Mouse (Mus musculus): ENCODE results near the gene Aloxe3.
"Not testable (repeated sequence)": the region's sequence is repeated elsewhere in the genome, so short reads cannot be mapped to it uniquely, and the experiment has no call there.

Aloxe3 gene

DNA sequence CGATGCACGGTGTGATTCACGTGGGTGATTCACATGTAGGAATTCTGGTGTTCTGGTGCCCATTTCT, at the start of gene Aloxe3:
Gene Aloxe3, plus strand, starts transcription at position 45 of the 67 bp plus-strand sequence.
- DNase-seq: no peak

GRCm38 (mm10) chr11:69076572-69076971, 49.1 kb upstream of the Aloxe3 start:
- DNase-seq: no peak

DNA sequence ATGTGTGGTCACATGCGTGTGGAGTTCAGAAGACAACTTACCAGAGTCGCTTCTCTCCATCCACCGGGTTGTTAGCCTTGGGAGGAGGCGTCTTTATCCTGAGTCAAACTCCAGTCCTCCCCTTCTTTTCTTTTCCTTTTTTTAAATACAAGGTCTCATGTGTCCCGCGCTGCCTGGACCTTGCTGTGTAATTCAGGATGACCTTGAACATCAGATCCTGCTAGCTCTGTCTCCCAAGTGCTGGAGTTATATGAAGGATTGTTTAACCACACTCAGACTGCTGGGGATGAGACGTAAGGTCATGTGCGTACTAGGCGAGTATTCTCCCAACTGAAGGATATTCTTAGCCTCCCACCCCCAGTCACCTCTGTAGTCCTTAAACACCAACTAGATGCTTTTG, 48.4 kb upstream of the Aloxe3 start:
- no peak for DNase-seq

- no peak for DNase-seq
Observed at GRCm38 (mm10) chr11:69078041-69078440, 47.7 kb upstream of the Aloxe3 start.

DNA sequence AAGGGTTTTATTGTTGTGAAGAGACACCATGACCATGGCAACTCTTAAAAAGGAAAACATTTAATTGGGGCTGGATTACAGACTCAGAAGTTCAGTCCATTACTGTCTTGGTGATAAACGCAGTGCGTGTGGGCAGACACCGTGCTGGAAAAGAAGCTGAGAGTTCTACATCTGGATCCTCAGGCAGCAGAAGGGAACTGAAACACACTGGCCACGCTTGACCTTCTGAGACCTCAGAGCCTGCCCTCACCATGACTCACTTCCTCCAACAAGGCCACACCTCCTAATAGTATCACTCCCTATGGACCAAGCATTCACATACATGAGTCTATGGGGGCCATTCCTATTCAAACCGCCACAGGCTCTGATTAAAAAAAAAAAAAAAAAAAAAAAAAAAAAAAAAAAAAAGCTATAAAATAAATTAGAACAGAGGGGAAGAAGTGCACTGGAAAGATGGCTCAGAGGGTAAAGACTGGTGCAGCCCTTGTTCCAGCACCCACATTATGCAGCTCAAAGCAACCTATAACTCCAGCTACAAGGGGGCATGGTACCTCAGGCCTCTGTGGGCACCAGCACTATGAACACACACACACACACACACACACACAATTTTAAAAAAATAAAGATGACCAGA, 46.8 kb upstream of the Aloxe3 start:
- DNase-seq: no peak

DNA sequence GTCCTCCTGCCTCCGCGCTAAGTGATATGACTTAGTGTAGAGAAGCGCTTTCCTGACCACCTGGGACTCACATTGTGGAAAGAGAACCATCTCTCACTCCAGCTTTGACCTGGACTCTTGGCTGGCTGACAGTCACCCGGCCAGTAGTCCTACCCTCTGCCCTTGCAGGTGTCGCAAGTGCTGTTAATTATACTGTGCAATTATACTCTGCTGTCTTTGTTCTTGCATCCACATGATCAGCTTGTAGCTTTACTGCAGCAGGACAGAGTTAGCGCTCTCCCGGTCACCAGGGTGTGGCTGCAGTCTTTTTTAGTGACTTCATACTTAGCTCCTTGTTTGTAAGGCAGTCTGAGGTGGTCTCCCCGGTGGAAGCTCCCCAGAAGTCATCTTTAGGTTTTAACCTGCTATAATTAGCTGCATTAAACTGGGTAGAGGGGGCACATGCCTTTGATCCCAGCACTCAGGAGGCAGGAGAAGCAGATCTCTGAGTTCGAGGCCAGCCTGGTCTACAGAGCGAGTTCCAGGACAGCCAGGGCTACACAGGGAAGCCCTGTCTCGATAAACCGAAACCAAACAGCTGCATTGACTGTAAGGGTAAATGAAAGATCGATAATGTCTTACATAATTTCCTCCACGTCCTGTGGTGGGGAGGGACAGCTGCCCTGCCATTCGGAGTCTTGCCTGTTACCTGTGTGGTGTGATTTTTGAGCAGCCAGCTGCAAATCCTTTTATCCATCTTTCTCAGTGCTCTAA, 45.4 kb upstream of the Aloxe3 start:
- DNase-seq: no peak

- no peak for DNase-seq
Observed at GRCm38 (mm10) chr11:69080855-69081222, 44.9 kb upstream of the Aloxe3 start.

DNA sequence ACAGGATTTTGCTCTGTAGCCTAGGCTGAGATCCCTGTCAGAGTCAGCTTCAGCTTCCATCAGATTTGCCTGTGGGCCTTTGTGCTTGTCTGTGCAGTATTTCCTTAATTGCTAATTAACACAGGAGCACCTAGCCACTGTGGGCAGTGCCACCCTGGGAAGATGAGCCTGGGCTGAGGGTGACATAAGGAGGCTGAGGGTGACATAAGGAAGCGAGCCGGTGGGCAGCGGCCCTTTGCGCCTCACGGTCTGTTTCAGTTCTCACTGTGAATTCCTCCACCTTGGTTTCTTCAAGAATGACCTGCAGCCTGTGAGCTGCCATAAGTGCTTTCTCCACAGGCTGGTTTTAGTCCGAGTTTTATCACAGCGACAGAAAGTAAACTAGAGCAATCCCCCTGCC, 44.1 kb upstream of the Aloxe3 start:
- DNase-seq: no peak

DNA sequence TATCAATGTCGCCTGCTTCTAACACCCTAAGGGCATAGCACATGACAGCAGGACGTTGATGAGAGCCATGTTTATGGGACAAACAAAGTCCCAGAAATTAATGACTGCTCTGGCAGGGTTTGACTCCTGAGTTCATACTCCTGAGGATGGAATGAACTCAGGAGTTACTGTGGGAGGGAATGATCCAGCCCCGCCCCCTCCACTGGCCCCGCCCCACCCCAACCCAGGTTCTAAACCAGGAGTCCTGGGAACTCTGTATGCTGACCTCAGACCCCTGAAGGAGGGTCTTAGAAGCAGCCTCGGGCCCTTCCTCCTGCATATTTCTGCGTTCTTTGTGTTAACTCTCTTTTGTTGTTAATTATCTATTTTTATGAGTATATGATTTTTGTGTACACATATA, 40.1 kb upstream of the Aloxe3 start:
- DNase-seq: no peak

DNA sequence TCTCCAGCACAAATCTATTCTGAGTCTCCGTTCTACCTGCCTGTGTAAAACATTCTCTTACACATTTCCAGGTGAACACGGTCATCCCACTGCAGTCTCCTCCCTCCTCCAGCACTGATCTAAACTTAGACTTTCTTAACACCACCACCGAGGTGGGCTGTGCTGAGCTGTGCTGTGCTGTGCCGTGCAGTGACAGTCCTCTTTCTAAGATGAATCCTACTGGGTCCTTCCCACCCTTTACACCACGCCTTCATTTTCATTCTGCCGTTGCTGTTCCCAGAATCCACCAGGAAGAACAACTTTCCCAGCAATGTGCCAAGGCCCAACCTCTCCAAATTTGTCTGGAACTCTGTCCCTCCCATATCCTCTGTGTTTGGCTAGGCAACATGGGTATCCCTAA, 39.3 kb upstream of the Aloxe3 start:
- peak; percentile 80 for DNase-seq

- DNase-seq: peak; percentile 73
Observed at GRCm38 (mm10) chr11:69087082-69087481, 38.6 kb upstream of the Aloxe3 start.

DNA sequence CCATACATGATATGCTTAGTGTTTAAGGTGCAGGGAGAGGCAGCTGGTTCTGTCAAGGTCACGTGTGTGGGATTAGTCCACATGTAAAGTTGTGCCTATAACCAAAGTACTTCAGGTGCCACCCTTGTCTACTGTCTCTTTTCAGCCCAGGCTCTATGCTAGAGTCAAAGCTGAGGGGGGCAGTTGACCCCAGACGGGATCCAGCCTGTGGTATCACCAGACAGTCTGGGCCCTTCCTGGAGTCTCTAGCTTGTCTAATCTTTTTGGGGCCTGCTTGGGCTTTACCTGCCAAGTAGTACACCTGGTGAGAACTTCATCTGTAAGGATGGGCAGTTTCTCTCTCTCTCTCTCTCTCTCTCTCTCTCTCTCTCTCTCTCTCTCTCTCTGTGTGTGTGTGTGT, 38.1 kb upstream of the Aloxe3 start:
- DNase-seq: no peak

- peak; percentile 94 for DNase-seq
Observed at GRCm38 (mm10) chr11:69088103-69088855, 37.4 kb upstream of the Aloxe3 start, which contains the start of gene Vamp2. TSS of gene Vamp2 (plus strand) at chr11:69088490.

GRCm38 (mm10) chr11:69088856-69089615, 36.7 kb upstream of the Aloxe3 start:
- peak; percentile 17 for DNase-seq

DNA sequence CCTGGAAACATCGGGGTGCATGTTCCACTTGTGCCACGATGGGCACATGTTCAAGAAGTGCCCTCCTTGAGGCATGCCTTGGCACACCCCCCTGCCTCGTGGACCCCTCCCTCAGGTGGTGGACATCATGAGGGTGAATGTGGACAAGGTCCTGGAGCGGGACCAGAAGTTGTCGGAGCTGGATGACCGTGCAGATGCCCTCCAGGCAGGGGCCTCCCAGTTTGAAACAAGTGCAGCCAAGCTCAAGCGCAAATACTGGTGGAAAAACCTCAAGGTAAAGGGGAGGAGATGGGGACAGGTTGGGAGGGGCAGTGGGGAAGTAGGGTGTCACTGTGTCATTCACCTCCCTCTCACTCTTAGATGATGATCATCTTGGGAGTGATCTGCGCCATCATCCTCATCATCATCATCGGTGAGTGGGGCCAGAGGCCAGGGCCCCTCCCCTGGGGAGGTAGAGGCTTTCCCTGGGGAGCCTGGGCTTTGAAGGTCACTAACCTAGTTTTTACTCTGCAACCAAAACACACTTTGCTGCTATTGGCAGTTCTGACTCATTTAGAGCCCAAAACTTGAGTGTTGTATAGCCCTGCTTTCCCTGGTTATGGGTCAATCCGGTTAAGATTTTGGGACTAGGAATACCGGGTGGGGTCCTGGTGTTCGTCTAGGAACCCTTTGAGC, 35.9 kb upstream of the Aloxe3 start:
- DNase-seq: peak; percentile 6

DNA sequence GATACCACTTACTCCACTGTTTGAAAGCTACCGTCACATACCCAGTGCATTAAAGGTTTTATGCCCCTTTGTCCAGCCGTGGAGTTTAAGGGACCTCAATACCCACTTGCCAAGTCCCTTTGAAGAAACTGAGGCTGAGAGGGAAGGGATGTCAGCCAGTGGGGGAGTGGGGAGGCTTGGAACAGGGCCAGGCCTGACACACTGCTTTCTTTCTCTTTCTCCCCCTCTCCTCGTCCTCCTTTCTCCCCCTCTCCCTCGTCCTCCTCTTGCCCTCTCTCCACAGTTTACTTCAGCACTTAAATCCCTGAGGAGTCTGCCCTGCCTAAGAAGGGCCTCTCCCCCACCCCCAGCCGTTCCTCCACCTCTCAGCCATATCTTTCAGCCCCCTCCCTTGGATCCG, 35.3 kb upstream of the Aloxe3 start:
- DNase-seq: no peak

DNA sequence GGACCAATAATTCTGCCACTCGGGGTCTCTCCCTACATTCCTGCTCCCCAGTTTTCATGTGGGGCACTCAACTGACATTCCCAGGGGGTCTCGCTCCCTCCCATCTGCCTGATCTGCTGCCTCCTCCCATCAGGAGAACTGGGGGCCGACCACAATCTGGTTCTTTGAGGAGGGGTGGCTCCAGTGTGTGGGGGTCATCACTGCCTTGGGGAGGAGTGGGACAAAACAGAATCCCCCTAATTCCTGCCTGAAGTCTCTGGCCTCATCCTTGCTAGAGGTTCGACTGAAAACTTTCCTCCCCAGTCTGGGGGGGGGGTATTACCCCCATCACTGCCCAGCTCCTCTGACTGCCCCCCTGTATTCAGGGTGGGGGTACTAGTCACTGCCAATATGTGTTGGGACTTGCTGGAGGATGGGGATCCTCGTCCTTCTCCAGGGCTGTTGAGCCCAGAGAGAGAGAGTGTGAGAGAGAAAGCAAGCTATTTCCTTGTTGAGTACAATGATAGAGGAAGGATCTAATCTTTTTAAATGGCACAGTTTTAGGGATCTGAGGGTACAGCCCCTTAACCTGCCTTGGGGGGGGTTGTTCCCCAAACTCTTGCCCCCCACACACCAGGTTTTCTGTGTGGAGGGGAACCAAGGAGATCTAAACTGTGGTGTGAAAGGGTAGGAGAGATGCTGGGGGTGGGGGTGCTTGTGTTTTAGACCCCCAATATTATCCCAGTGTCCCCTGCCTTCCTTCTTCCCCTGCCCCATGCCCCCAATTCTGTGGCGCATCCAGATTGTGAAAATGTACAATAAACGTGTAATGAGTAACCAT, 33.9 kb upstream of the Aloxe3 start:
- no peak for DNase-seq

- peak; percentile 78 for DNase-seq
Observed at GRCm38 (mm10) chr11:69092386-69092751, 33.3 kb upstream of the Aloxe3 start.

GRCm38 (mm10) chr11:69092871-69093270, 32.8 kb upstream of the Aloxe3 start:
- DNase-seq: no peak

DNA sequence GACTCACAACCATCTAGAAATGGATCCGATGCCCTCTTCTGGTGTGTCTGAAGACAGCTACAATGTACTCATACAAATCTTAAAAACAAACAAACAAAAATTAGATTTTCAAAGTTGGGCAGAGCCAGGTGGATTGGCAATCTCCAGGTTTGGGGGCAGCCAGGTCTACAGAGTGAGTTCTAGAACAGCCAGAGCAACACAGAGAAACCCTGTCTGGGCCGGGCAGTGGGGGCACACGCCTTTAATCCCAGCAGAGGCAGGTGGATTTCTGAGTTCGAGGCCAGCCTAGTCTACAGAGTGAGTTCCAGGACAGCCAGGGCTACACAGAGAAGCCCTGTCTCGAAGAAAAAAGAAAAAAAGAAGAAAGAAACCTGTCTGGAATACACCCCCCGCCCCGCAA, 31.8 kb upstream of the Aloxe3 start:
- DNase-seq: not testable (repeated sequence)

DNA sequence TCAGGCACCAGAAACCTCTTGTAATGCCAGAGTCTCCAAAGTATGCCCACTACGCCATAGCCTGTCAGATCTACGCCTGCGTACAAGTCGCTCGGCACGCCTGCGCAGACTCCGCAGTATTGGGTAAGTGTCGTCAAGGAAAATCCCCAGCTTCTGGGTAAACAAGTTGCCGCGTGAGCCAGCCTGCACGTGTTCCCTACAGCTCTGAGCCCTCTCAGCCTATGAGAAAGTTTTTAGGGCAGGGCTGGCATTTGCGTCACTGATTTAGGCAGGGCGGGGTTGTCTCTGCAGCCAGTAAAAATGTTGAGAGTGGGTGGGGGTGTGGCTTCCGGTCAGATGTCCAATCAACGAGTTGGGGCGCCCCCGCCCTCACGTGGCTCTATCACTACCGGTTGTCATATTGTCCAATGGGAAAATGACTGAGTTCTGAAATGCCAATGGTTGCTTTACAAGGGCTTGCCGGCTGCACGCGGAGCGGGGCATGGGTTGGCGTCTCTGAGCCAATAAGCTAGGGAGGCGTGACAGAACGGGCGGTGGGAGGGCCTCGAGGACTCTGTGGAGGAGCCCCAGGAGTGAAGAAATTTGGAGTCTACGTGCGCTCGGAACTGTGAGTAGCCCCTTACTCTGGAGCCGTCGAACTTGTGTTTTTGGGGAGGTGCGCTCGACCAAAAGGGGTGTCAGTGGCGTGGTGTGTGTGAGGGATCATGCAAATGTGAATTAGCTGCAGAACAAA, 30.8 kb upstream of the Aloxe3 start, which contains the start of gene Per1:
Gene Per1, plus strand, starts transcription at position 521 of the 733 bp plus-strand sequence.
- DNase-seq: peak; percentile 100
